Mouse (Mus musculus) left cerebral cortex, adult 8-10 months (tissue): ENCODE measurements around the gene Cd2. TPM values are rescaled to one million over a fixed set of nuclear protein-coding genes. Genes with fewer than 3 reads are reported as not detected.

Experiments used
- DNase-seq, 2 experiments: peaks; one replicate each; pipeline ENCODE4 v3.0.0; 2022; ENCODE audit warnings: low spot score in 2 of 2
- total RNA-seq, 4 experiments: library from RNA; stranded (reverse); gene quantifications; 2 replicates each; pipeline ENCODE4 v1.2.4; 2022

The Cd2 gene
- total RNA-seq, 4 experiments from 2014 or later = 0.65 TPM; not detected in 3

- no peak for DNase-seq
These were observed 58.7 kb downstream of the Cd2 start for GRCm38 (mm10) chr3:101228868-101229550.

GRCm38 (mm10) chr3:101228066-101228465 is 59.7 kb downstream of the Cd2 start:
- no peak for DNase-seq

Other genes starting within 250 kb of the Cd2 start
- gene Ptgfrn, start 177.7 kb downstream of the Cd2 start, total RNA-seq = 10 to 100 TPM; 28.8 to 31.3 (median 29.4) TPM
- gene Igsf3, start 89.1 kb upstream of the Cd2 start, total RNA-seq = 10 to 100 TPM; 16.1 to 19.9 (median 18.7) TPM